Mouse (Mus musculus) left cerebral cortex, postnatal 14 days (tissue): ENCODE results near the gene Arfrp1. TPM values are rescaled to one million over a fixed set of nuclear protein-coding genes. Genes with fewer than 3 reads are reported as not detected.

ENCODE experiments used
- DNase-seq, 2 experiments: peaks; one replicate each; pipeline ENCODE4 v3.0.0; 2021 to 2022; ENCODE audit warnings: low spot score in 2 of 2, mixed read lengths in 1 of 2
- intact Hi-C: fragments of 180-260 bp; cut with DNase I; formaldehyde crosslinking; loops from one replicate; pipeline ENCODE4 v1.15.1; 2025
- total RNA-seq, 2 experiments: library from RNA; stranded (reverse); gene quantifications; 2 replicates each; pipeline ENCODE4 v1.2.3; 2021

Arfrp1 gene
- total RNA-seq, 2 experiments from 2014 or later: 36.4 to 42.5 TPM

- peak; percentile 27 to 33 for DNase-seq
- intact Hi-C loops: no loop called here
These were observed 51.7 kb downstream of the Arfrp1 start for GRCm38 (mm10) chr2:181313344-181314079.

- DNase-seq: no peak
- intact Hi-C loops: no loop called here
These were observed 52.2 kb downstream of the Arfrp1 start for GRCm38 (mm10) chr2:181313006-181313343.

DNA sequence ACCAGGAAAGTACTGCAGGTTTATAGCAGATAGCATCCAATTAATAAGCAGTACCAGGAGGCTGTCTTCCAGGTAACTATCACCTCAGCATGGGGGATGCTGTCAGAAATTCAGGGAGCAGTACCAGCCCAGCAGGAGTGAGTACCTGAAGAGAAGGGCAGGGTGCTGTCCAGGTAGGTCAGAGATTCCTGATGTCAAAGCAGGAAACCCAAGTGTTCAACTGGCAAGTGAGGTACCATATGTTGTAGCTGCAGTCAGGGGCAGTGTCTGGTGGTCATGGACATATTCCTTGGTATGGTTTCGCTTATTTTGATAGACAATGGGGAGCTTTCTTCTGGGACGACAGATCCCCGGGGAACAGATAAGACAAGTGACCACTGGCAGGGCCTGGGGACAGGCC, 52.8 kb downstream of the Arfrp1 start:
- intact Hi-C loops: no loop called here

More for the DNA sequence above, 52.8 kb downstream of the Arfrp1 start:
- no peak for DNase-seq

Other genes starting within 250 kb of the Arfrp1 start
- 100 to 1,000 TPM; 179 to 188 TPM for gene Kcnq2, start 230.1 kb downstream of the Arfrp1 start, total RNA-seq
- gene Eef1a2, start 208.4 kb downstream of the Arfrp1 start, total RNA-seq: 1,000 to 10,000 TPM; 1,193 to 1,221 TPM
- gene Ppdpf, start 178.2 kb downstream of the Arfrp1 start, total RNA-seq: 100 to 1,000 TPM; 114 to 118 TPM
- gene Ptk6, start 162.6 kb downstream of the Arfrp1 start, total RNA-seq: under 1 TPM in 1 of 2 experiments, not detected in 1; 0.08 TPM
- gene Srms, start 152.2 kb downstream of the Arfrp1 start, total RNA-seq: under 1 TPM; 0.30 to 0.35 TPM
- gene Fndc11, start 145.4 kb downstream of the Arfrp1 start, total RNA-seq: not detected
- 1 to 10 TPM; 1.8 to 2.1 TPM for gene Helz2, start 123.4 kb downstream of the Arfrp1 start, total RNA-seq
- 10 to 100 TPM; 18.3 to 20.0 TPM for gene Gmeb2, start 77.4 kb downstream of the Arfrp1 start, total RNA-seq
- gene Stmn3, start 50.9 kb downstream of the Arfrp1 start, total RNA-seq: 100 to 1,000 TPM; 839 to 875 TPM
- gene Rtel1, start 45.7 kb downstream of the Arfrp1 start, total RNA-seq: 10 to 100 TPM; 23.3 to 24.8 TPM
- 10 to 100 TPM; 62.1 to 63.3 TPM for gene Zgpat, start 476 bp downstream of the Arfrp1 start, total RNA-seq
- 10 to 100 TPM; 31.3 to 35.1 TPM for gene Lime1, start 14.7 kb upstream of the Arfrp1 start, total RNA-seq
- gene Zbtb46, start 94.0 kb upstream of the Arfrp1 start, total RNA-seq: 10 to 100 TPM; 14.3 to 16.9 TPM
- gene Abhd16b, start 127.8 kb upstream of the Arfrp1 start, total RNA-seq: not detected
- gene Tpd52l2, start 131.7 kb upstream of the Arfrp1 start, total RNA-seq: 10 to 100 TPM; 69.5 to 74.8 TPM
- gene Dnajc5, start 155.1 kb upstream of the Arfrp1 start, total RNA-seq: 100 to 1,000 TPM; 300 to 308 TPM
- gene Uckl1, start 219.5 kb upstream of the Arfrp1 start, total RNA-seq: 10 to 100 TPM; 41.2 to 42.9 TPM
- 10 to 100 TPM; 48.3 to 51.3 TPM for gene Prpf6, start 226.5 kb upstream of the Arfrp1 start, total RNA-seq
- 100 to 1,000 TPM; 112 to 121 TPM for gene Zfp512b, start 227.4 kb upstream of the Arfrp1 start, total RNA-seq
- 10 to 100 TPM; 20.2 to 22.0 TPM for gene Samd10, start 233.8 kb upstream of the Arfrp1 start, total RNA-seq